Mouse (Mus musculus): Measurements from ENCODE around the gene Grap. TPM values are rescaled to one million over a fixed set of nuclear protein-coding genes. Genes with fewer than 3 reads are reported as not detected.
A peak's percentile ranks its signal among the peaks of the same experiment; 100 is the strongest.

Gene Grap
- polyA plus RNA-seq, 1 experiment from 2014 or later, result 0.12 TPM

GRCm38 (mm10) chr11:61701696-61702095, 48.6 kb downstream of the Grap start:
- no peak for DNase-seq (ENCODE audit: low read depth, low spot score)
- in situ Hi-C loops (cut with MboI; ENCODE audit: low pct_unique_long_range_greater_than_20kb), result loop anchor here (10.0 kb wide), 1 partner anchor 287 kb away; no protein-coding TSS in a partner anchor
- TF ChIP-seq CTCF (IDR thresholded peaks at IDR 0.05), result no peak
- CTCF ChIA-PET, result interaction anchor here (0.9 to 1.8 kb wide), 3 partner anchors 10 to 72 kb away, joined by 3 to 6 read pairs (median 5); no protein-coding TSS in a partner anchor
- no peaks in the 10 kb centered on the region for H3K27me3 ChIP-seq
- no peak for ATAC-seq
- POLR2A ChIA-PET, result interaction anchor here (0.6 kb wide), 1 partner anchor 14 kb away, joined by 4 read pairs; no protein-coding TSS in a partner anchor

GRCm38 (mm10) chr11:61702494-61702893, 49.4 kb downstream of the Grap start:
- POLR2A ChIA-PET, result no interaction called here
- no peak for TF ChIP-seq CTCF (IDR thresholded peaks at IDR 0.05)
- DNase-seq (ENCODE audit: low read depth, low spot score) (no peak), ATAC-seq (no peak)
- in situ Hi-C loops (cut with MboI; ENCODE audit: low pct_unique_long_range_greater_than_20kb), result loop anchor here (10.0 kb wide), 1 partner anchor 288 kb away; no protein-coding TSS in a partner anchor
- no peaks in the 10 kb centered on the region for H3K27me3 ChIP-seq
- CTCF ChIA-PET, result interaction anchor here (0.8 to 1.8 kb wide), 3 partner anchors 12 to 73 kb away, joined by 3 to 6 read pairs (median 5); no protein-coding TSS in a partner anchor

- in situ Hi-C loops (cut with MboI; ENCODE audit: low pct_unique_long_range_greater_than_20kb), result loop anchor here (10.0 kb wide), 1 partner anchor 291 kb away; no protein-coding TSS in a partner anchor
Measured at GRCm38 (mm10) chr11:61705581-61705980, 52.5 kb downstream of the Grap start.

GRCm38 (mm10) chr11:61706232-61706631, 53.2 kb downstream of the Grap start:
- POLR2A ChIA-PET, result no interaction called here
- no peak for TF ChIP-seq CTCF (IDR thresholded peaks at IDR 0.05)
- no peak for ATAC-seq
- in situ Hi-C loops (cut with MboI; ENCODE audit: low pct_unique_long_range_greater_than_20kb), result loop anchor here (10.0 kb wide), 1 partner anchor 291 kb away; no protein-coding TSS in a partner anchor
- no peaks in the 10 kb centered on the region for H3K27me3 ChIP-seq
- CTCF ChIA-PET, result no interaction called here
- no peak for DNase-seq (ENCODE audit: low read depth, low spot score)

More at GRCm38 (mm10) chr11:61705581-61705980, 52.5 kb downstream of the Grap start:
- no peak for ATAC-seq
- ChIA-PET POLR2A (no interaction called here), CTCF (interaction anchor here (0.8 kb wide), 1 partner anchor 80 kb away, joined by 3 read pairs; no protein-coding TSS in a partner anchor)
- no peak for DNase-seq (ENCODE audit: low read depth, low spot score)
- TF ChIP-seq CTCF (IDR thresholded peaks at IDR 0.05), result no peak
- no peaks in the 10 kb centered on the region for H3K27me3 ChIP-seq

GRCm38 (mm10) chr11:61708928-61709327, 55.9 kb downstream of the Grap start:
- DNase-seq (ENCODE audit: low read depth, low spot score) (no peak), ATAC-seq (no peak)
- no peak for TF ChIP-seq CTCF (IDR thresholded peaks at IDR 0.05)
- CTCF ChIA-PET, result interaction anchor here (0.8 to 1.6 kb wide), 2 partner anchors 17 to 43 kb away, joined by 4 to 5 read pairs; no protein-coding TSS in a partner anchor
- POLR2A ChIA-PET, result no interaction called here
- no peaks in the 10 kb centered on the region for H3K27me3 ChIP-seq
- in situ Hi-C loops (cut with MboI; ENCODE audit: low pct_unique_long_range_greater_than_20kb), result loop anchor here (10.0 kb wide), 1 partner anchor 294 kb away; no protein-coding TSS in a partner anchor

- H3K27me3 ChIP-seq, result no peaks in the 10 kb centered on the region
- ATAC-seq (no peak), DNase-seq (ENCODE audit: low read depth, low spot score) (no peak)
- in situ Hi-C loops (cut with MboI; ENCODE audit: low pct_unique_long_range_greater_than_20kb), result no loop called here
- TF ChIP-seq CTCF (IDR thresholded peaks at IDR 0.05), result no peak
- CTCF ChIA-PET, result interaction anchor here (0.8 to 3.3 kb wide), 4 partner anchors 47 to 89 kb away, joined by 3 to 39 read pairs (median 22); no protein-coding TSS in a partner anchor
- POLR2A ChIA-PET, result no interaction called here
Measured at GRCm38 (mm10) chr11:61713157-61713855, 60.2 kb downstream of the Grap start.

- in situ Hi-C loops (cut with MboI; ENCODE audit: low pct_unique_long_range_greater_than_20kb), result loop anchor here (5.0 kb wide), 3 partner anchors 47 to 207 kb away; partner anchors contain the start of gene B9d1
- H3K27me3 ChIP-seq, result no peaks in the 10 kb centered on the region
- POLR2A ChIA-PET, result interaction anchor here (1.0 to 1.6 kb wide), 2 partner anchors 49 to 84 kb away, joined by 3 to 4 read pairs; no protein-coding TSS in a partner anchor
- TF ChIP-seq CTCF (IDR thresholded peaks at IDR 0.05), result no peak
- peak; percentile 27 for DNase-seq (ENCODE audit: low read depth, low spot score)
- peak; percentile 70 for ATAC-seq
- CTCF ChIA-PET, result interaction anchor here (0.6 to 3.3 kb wide), 24 partner anchors 12 to 302 kb away, joined by 3 to 39 read pairs (median 5); partner anchors contain the start of gene Grap
Measured at GRCm38 (mm10) chr11:61714346-61715117, 61.5 kb downstream of the Grap start.

GRCm38 (mm10) chr11:61715130-61715529, 62.1 kb downstream of the Grap start:
- ChIA-PET CTCF (interaction anchor here (0.6 to 3.3 kb wide), 22 partner anchors 11 to 303 kb away, joined by 3 to 39 read pairs (median 5); partner anchors contain the start of gene Grap), POLR2A (interaction anchor here (0.6 to 1.6 kb wide), 3 partner anchors 14 to 84 kb away, joined by 3 to 4 read pairs (median 4); no protein-coding TSS in a partner anchor)
- ATAC-seq, result no peak
- H3K27me3 ChIP-seq, result no peaks in the 10 kb centered on the region
- in situ Hi-C loops (cut with MboI; ENCODE audit: low pct_unique_long_range_greater_than_20kb), result loop anchor here (5.0 kb wide), 3 partner anchors 48 to 208 kb away; partner anchors contain the start of gene B9d1
- no peak for TF ChIP-seq CTCF (IDR thresholded peaks at IDR 0.05)
- DNase-seq (ENCODE audit: low read depth, low spot score), result no peak

GRCm38 (mm10) chr11:61717990-61718389, 64.9 kb downstream of the Grap start:
- ATAC-seq, result no peak
- ChIA-PET CTCF (interaction anchor here (1.1 to 1.4 kb wide), 2 partner anchors 11 to 89 kb away, joined by 3 to 4 read pairs; no protein-coding TSS in a partner anchor), POLR2A (interaction anchor here (0.7 kb wide), 1 partner anchor 88 kb away, joined by 3 read pairs; no protein-coding TSS in a partner anchor)
- H3K27me3 ChIP-seq, result no peaks in the 10 kb centered on the region
- DNase-seq (ENCODE audit: low read depth, low spot score), result no peak
- TF ChIP-seq CTCF (IDR thresholded peaks at IDR 0.05), result no peak
- in situ Hi-C loops (cut with MboI; ENCODE audit: low pct_unique_long_range_greater_than_20kb), result loop anchor here (5.0 kb wide), 3 partner anchors 51 to 211 kb away; partner anchors contain the start of gene B9d1

GRCm38 (mm10) chr11:61719387-61719786, 66.3 kb downstream of the Grap start:
- no peak for ATAC-seq
- TF ChIP-seq CTCF (IDR thresholded peaks at IDR 0.05), result no peak
- no peaks in the 10 kb centered on the region for H3K27me3 ChIP-seq
- POLR2A ChIA-PET, result no interaction called here
- in situ Hi-C loops (cut with MboI; ENCODE audit: low pct_unique_long_range_greater_than_20kb), result loop anchor here (5.0 kb wide), 3 partner anchors 52 to 212 kb away; partner anchors contain the start of gene B9d1
- no peak for DNase-seq (ENCODE audit: low read depth, low spot score)
- CTCF ChIA-PET, result interaction anchor here (1.6 kb wide), 1 partner anchor 54 kb away, joined by 5 read pairs; no protein-coding TSS in a partner anchor
